Mouse (Mus musculus): ENCODE results near the gene Commd6.

GRCm38 (mm10) chr14:101617680-101618079, 22.8 kb downstream of the Commd6 start:
- TF ChIP-seq CTCF (IDR thresholded peaks at IDR 0.05; ENCODE audit: low read depth, low read length) (no peak), POLR2A (IDR thresholded peaks at IDR 0.05; ENCODE audit: extremely low read depth, insufficient read depth, low read length) (no peak)

Data from liver, adult 2 months (tissue).